Mouse (Mus musculus): ENCODE measurements around the gene Zbtb39.
"Not testable (repeated sequence)": the region's sequence is repeated elsewhere in the genome, so short reads cannot be mapped to it uniquely, and the experiment has no call there.

Gene Zbtb39

GRCm38 (mm10) chr10:127737552-127737951, 1.8 kb upstream of the Zbtb39 start:
- DNase-seq (ENCODE audit: low spot score in 2 of 2) = no peak

- DNase-seq (ENCODE audit: low spot score in 2 of 2) = no peak
These were observed 1.0 kb upstream of the Zbtb39 start for GRCm38 (mm10) chr10:127738151-127738882.

- DNase-seq (ENCODE audit: low spot score in 2 of 2) = peak; percentile 22 to 42
These were observed 373 bp downstream of the Zbtb39 start for GRCm38 (mm10) chr10:127739661-127740161.

- DNase-seq (ENCODE audit: low spot score in 2 of 2) = peak in 1 of 2 experiments; percentile 30
These were observed 5.3 kb downstream of the Zbtb39 start for GRCm38 (mm10) chr10:127744661-127745060.

- no peak for DNase-seq (ENCODE audit: low spot score in 2 of 2)
These were observed 6.5 kb downstream of the Zbtb39 start for GRCm38 (mm10) chr10:127745886-127746285.

- DNase-seq (ENCODE audit: low spot score in 2 of 2) = no peak
These were observed 7.9 kb downstream of the Zbtb39 start for GRCm38 (mm10) chr10:127747254-127747653.

- DNase-seq (ENCODE audit: low spot score in 2 of 2) = peak in 1 of 2 experiments; percentile 43
These were observed 9.7 kb downstream of the Zbtb39 start for GRCm38 (mm10) chr10:127748847-127749612.

- no peak for DNase-seq (ENCODE audit: low spot score in 2 of 2)
These were observed 10.9 kb downstream of the Zbtb39 start for GRCm38 (mm10) chr10:127750136-127750777.

GRCm38 (mm10) chr10:127751548-127751947, 12.2 kb downstream of the Zbtb39 start, which contains the start of gene Gpr182:
Gpr182 (minus strand) TSS chr10:127751732.
- no peak for DNase-seq (ENCODE audit: low spot score in 2 of 2)

- DNase-seq (ENCODE audit: low spot score in 2 of 2) = no peak
These were observed 15.3 kb downstream of the Zbtb39 start for GRCm38 (mm10) chr10:127754566-127755166.

- no peak for DNase-seq (ENCODE audit: low spot score in 2 of 2)
These were observed 15.9 kb downstream of the Zbtb39 start for GRCm38 (mm10) chr10:127755246-127755645.

- DNase-seq (ENCODE audit: low spot score in 2 of 2) = no peak
These were observed 16.6 kb downstream of the Zbtb39 start for GRCm38 (mm10) chr10:127755770-127756468.

- DNase-seq (ENCODE audit: low spot score in 2 of 2) = no peak
These were observed 20.1 kb downstream of the Zbtb39 start, which contains the start of the genes Rdh1 and Rdh16f1 for GRCm38 (mm10) chr10:127759181-127760110. Rdh1 (plus strand) TSS chr10:127759721. Rdh16f1 (plus strand) TSS chr10:127759787.

- DNase-seq (ENCODE audit: low spot score in 2 of 2) = not testable (repeated sequence)
These were observed 23.6 kb downstream of the Zbtb39 start for GRCm38 (mm10) chr10:127762926-127763325.

GRCm38 (mm10) chr10:127763914-127764680, 24.8 kb downstream of the Zbtb39 start:
- no peak for DNase-seq (ENCODE audit: low spot score in 2 of 2)

GRCm38 (mm10) chr10:127766564-127766963, 27.2 kb downstream of the Zbtb39 start:
- no peak for DNase-seq (ENCODE audit: low spot score in 2 of 2)

- no peak for DNase-seq (ENCODE audit: low spot score in 2 of 2)
These were observed 36.7 kb downstream of the Zbtb39 start, which contains the start of gene Rdh9 for GRCm38 (mm10) chr10:127776011-127776410. Rdh9 (plus strand) TSS chr10:127776386.

- DNase-seq (ENCODE audit: low spot score in 2 of 2) = not testable (repeated sequence)
These were observed 43.0 kb downstream of the Zbtb39 start for GRCm38 (mm10) chr10:127782321-127782720.

- DNase-seq (ENCODE audit: low spot score in 2 of 2) = not testable (repeated sequence)
These were observed 46.1 kb downstream of the Zbtb39 start for GRCm38 (mm10) chr10:127785411-127785810.

Measured in urinary bladder, postnatal 36 days (tissue).